Mouse (Mus musculus) cerebellum, postnatal 25 days (tissue): ENCODE data around the gene Atxn1.

Source experiments
- DNase-seq, 2 experiments: peaks; one replicate each; pipeline ENCODE4 v3.0.0; 2021; ENCODE audit warnings: mixed read lengths in 2 of 2

Gene Atxn1

GRCm38 (mm10) chr13:45925294-45925693 is 39.5 kb downstream of the Atxn1 start:
- no peak for DNase-seq

GRCm38 (mm10) chr13:45924555-45924954 is 40.3 kb downstream of the Atxn1 start:
- DNase-seq = no peak

- no peak for DNase-seq
Measured at GRCm38 (mm10) chr13:45923086-45923485, 41.7 kb downstream of the Atxn1 start.

GRCm38 (mm10) chr13:45922467-45922866 is 42.3 kb downstream of the Atxn1 start:
- DNase-seq = no peak

- no peak for DNase-seq
Measured at GRCm38 (mm10) chr13:45918956-45919711, 45.7 kb downstream of the Atxn1 start.

- DNase-seq = peak in 1 of 2 experiments; percentile 28
Measured at GRCm38 (mm10) chr13:45918006-45918380, 46.8 kb downstream of the Atxn1 start.

DNA sequence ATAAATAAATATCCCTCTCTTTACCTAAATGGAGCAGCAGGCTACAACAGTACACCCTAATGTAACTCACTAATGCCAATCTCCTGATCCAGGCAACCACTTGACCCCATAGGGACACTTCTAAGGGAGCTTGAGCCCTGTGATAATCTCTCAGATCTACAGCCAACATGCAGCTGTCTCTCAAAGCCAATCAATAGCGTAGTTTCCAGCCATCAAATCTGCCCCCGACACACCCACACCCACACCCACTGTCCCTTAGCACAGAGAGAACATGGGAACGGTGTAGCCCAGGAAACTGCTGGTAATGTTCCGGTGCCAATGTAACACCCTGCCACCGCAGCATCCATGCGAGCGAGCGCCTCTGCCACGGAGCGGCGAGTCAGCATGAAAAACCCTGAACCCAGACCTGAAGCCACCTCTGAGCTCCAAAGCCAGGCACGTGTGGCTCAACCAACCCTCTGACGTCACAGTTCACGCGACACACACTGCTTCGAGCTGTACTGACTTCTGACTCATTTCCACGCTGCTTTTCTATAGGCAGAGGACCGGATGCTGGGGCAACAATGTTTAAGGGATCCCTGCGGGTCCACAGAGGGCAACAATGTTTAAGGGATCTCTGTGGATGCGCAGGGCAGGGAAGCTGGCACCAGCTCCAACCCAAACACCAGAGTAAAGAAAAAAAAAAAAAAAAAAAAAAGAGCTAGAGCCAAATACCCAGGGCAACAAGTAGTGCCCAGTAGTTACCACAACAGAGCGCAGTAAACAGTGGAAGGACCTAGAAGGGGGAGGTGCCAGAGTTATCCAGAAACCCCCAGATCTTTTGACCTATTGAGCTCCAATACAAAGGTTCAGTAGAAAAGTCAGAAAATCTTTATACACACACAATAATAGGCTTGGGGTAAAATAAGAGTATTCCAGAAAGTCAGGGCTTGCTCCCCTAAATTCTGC is 47.5 kb downstream of the Atxn1 start:
- peak in 1 of 2 experiments; percentile 19 for DNase-seq

- DNase-seq = peak in 1 of 2 experiments; percentile 19
Measured at GRCm38 (mm10) chr13:45915921-45916320, 48.9 kb downstream of the Atxn1 start.

- no peak for DNase-seq
Measured at GRCm38 (mm10) chr13:45915026-45915425, 49.8 kb downstream of the Atxn1 start.

GRCm38 (mm10) chr13:45914117-45914516 is 50.7 kb downstream of the Atxn1 start:
- no peak for DNase-seq

GRCm38 (mm10) chr13:45911848-45912247 is 53.0 kb downstream of the Atxn1 start:
- no peak for DNase-seq

DNA sequence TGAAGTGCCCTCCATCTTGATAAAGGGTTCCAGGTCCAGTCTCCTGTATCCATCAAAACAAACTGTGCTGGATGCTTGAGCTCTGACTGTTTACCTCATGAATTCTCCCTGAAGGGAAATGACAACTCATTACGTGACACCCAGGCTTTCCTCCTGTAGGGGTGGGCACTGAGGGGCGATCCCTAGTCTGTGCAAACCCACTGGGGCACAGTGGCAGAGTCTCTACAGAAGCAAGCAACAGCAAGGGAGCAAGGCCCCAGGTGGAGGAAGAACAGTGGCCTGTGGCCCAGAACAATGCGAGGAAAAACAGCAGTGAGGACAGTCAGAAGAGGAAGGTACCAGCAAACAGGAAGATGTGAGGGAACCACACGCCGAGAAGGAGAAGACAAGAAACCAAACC is 53.7 kb downstream of the Atxn1 start:
- no peak for DNase-seq

GRCm38 (mm10) chr13:45910348-45910747 is 54.5 kb downstream of the Atxn1 start:
- no peak for DNase-seq

- peak; percentile 45 to 52 for DNase-seq
Measured at GRCm38 (mm10) chr13:45907181-45907691, 57.6 kb downstream of the Atxn1 start.

- no peak for DNase-seq
Measured at GRCm38 (mm10) chr13:45906438-45907166, 58.2 kb downstream of the Atxn1 start.

- DNase-seq = no peak
Measured at GRCm38 (mm10) chr13:45904955-45905354, 59.9 kb downstream of the Atxn1 start.

DNA sequence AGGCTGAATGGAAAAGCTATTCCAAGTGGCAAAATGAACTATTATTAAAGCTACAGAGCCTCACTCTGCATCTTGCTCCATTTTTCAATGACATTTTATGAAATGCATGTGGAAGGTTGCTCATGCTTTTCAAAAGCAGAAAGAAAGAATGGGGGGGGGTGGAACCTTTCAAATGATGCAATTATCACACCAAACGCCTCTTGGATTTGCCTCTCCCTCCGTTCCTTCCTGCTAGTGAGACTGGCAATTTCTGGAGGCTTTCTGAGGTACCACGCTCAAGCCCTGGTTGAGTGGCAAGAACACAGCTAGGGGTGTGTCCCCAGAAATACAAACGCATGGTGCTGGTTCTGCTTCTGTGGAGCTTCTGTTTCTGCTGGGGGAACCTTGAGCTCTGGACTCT is 60.4 kb downstream of the Atxn1 start:
- DNase-seq = no peak

DNA sequence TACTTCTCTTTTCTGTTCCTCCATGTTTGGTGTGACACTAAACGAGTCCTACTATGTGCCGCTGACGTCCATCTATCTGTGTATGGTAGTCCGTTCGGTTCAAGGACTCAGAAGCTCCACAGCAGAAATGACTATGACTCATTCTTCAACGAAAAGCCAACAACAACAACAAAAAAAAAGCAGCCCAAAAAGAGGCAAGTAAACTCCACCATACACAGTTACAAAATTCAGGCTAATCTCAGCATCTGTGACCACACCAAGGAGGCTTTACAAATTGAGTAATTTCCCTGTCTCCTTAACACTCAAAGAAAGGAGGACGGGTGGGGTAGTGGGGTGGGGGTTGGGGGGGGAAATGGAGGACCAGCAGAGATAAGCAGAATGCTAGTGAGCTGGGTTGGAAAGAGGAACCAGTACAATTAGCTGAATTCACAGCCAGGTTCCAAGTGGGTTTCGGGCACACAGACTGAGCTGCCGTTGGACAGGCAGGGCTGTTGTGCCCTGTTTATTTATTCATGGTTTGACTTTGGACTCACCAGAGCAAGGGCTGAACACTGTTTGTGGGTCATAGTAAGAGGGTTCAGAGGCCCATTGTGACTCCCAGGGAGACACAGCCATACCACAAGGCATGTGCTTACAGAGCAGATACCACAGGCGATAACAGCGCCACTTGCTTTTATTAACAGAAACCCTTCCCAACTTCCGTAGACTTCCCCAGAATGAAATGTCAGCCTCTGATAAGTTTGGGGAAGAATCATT is 61.1 kb downstream of the Atxn1 start:
- DNase-seq = no peak

- no peak for DNase-seq
Measured at GRCm38 (mm10) chr13:45902457-45902856, 62.4 kb downstream of the Atxn1 start.

GRCm38 (mm10) chr13:45900776-45901175 is 64.0 kb downstream of the Atxn1 start:
- no peak for DNase-seq

- no peak for DNase-seq
Measured at GRCm38 (mm10) chr13:45897571-45897970, 67.2 kb downstream of the Atxn1 start.

GRCm38 (mm10) chr13:45894760-45895159 is 70.0 kb downstream of the Atxn1 start:
- no peak for DNase-seq
